Mouse (Mus musculus) gastrocnemius, postnatal 14 days (tissue): ENCODE measurements around the gene Trim44. TPM values are rescaled to one million over a fixed set of nuclear protein-coding genes. Genes with fewer than 3 reads are reported as not detected.

Source experiments
- DNase-seq: peaks from one replicate; pipeline ENCODE4 v3.0.0; 2021; ENCODE audit warnings: mixed read lengths
- intact Hi-C: fragments of 180-260 bp; cut with DNase I; formaldehyde crosslinking; loops from one replicate; pipeline ENCODE4 v1.15.1; 2025; ENCODE audit warnings: low total_unique reads
- long read RNA-seq, 2 experiments: library from polyadenylated mRNA; stranded (forward); transcript quantifications; one replicate each; pipeline ENCODE4 v2.0.0; 2021
- total RNA-seq, 2 experiments: library from RNA; stranded (reverse); gene quantifications; 2 replicates each; pipeline ENCODE4 v1.2.3; 2021

Trim44 gene
- 10 to 100 TPM; 15.7 to 19.8 TPM for total RNA-seq
- long read RNA-seq, experiment 1, partial matches to known transcripts: 1 of 17 reads
- long read RNA-seq, experiment 1, other reads (novel, unspliced or antisense): 16 of 17 reads
- long read RNA-seq, experiment 2, partial matches to known transcripts: 0 of 20 reads
- long read RNA-seq, experiment 2, other reads (novel, unspliced or antisense): 20 of 20 reads

GRCm38 (mm10) chr2:102407363-102408184, at the start of gene Trim44:
Trim44 (minus strand) TSS chr2:102407828.
- intact Hi-C loops: no loop called here
- DNase-seq: no peak

GRCm38 (mm10) chr2:102455126-102455525, 47.5 kb upstream of the Trim44 start:
- no peak for DNase-seq
- intact Hi-C loops: loop anchor here (10.0 kb wide), 1 partner anchor 420 kb away; no protein-coding TSS in a partner anchor

GRCm38 (mm10) chr2:102453447-102453846, 45.8 kb upstream of the Trim44 start:
- intact Hi-C loops: loop anchor here (2.0 to 10.0 kb wide), 3 partner anchors 365 to 546 kb away; no protein-coding TSS in a partner anchor
- no peak for DNase-seq

GRCm38 (mm10) chr2:102451671-102452549, 44.3 kb upstream of the Trim44 start, which contains the start of gene Fjx1:
Fjx1 (minus strand) TSS chr2:102452499.
- intact Hi-C loops: loop anchor here (2.0 to 10.0 kb wide), 3 partner anchors 363 to 545 kb away; no protein-coding TSS in a partner anchor
- peak; percentile 37 for DNase-seq

GRCm38 (mm10) chr2:102450761-102451670, 43.4 kb upstream of the Trim44 start:
- peak; percentile 30 for DNase-seq

GRCm38 (mm10) chr2:102450248-102450760, 42.7 kb upstream of the Trim44 start:
- intact Hi-C loops: loop anchor here (5.0 to 10.0 kb wide), 2 partner anchors 416 to 543 kb away; no protein-coding TSS in a partner anchor
- DNase-seq: peak; percentile 64

More at GRCm38 (mm10) chr2:102450761-102451670, 43.4 kb upstream of the Trim44 start:
- intact Hi-C loops: loop anchor here (5.0 to 10.0 kb wide), 2 partner anchors 416 to 544 kb away; no protein-coding TSS in a partner anchor

- intact Hi-C loops: loop anchor here (5.0 to 10.0 kb wide), 2 partner anchors 415 to 542 kb away; no protein-coding TSS in a partner anchor
- DNase-seq: peak; percentile 22
These were observed 42.1 kb upstream of the Trim44 start for GRCm38 (mm10) chr2:102449630-102450247.

- intact Hi-C loops: no loop called here
- DNase-seq: no peak
These were observed 41.4 kb upstream of the Trim44 start for GRCm38 (mm10) chr2:102449056-102449455.

GRCm38 (mm10) chr2:102447831-102448230, 40.2 kb upstream of the Trim44 start:
- intact Hi-C loops: no loop called here

GRCm38 (mm10) chr2:102446851-102447250, 39.2 kb upstream of the Trim44 start:
- intact Hi-C loops: no loop called here
- DNase-seq: no peak

More at GRCm38 (mm10) chr2:102447831-102448230, 40.2 kb upstream of the Trim44 start:
- DNase-seq: no peak

- no peak for DNase-seq
These were observed 29.9 kb upstream of the Trim44 start for GRCm38 (mm10) chr2:102437357-102438030.

GRCm38 (mm10) chr2:102433879-102434278, 26.3 kb upstream of the Trim44 start:
- intact Hi-C loops: no loop called here
- DNase-seq: no peak

More at GRCm38 (mm10) chr2:102437357-102438030, 29.9 kb upstream of the Trim44 start:
- intact Hi-C loops: no loop called here

GRCm38 (mm10) chr2:102431084-102431483, 23.5 kb upstream of the Trim44 start:
- DNase-seq: no peak
- intact Hi-C loops: no loop called here

- no peak for DNase-seq
- intact Hi-C loops: no loop called here
These were observed 20.3 kb upstream of the Trim44 start for GRCm38 (mm10) chr2:102427974-102428373.

GRCm38 (mm10) chr2:102426434-102426833, 18.8 kb upstream of the Trim44 start:
- intact Hi-C loops: no loop called here
- no peak for DNase-seq

- peak; percentile 24 for DNase-seq
- intact Hi-C loops: no loop called here
These were observed 8.6 kb upstream of the Trim44 start for GRCm38 (mm10) chr2:102416149-102416743.

- DNase-seq: no peak
- intact Hi-C loops: no loop called here
These were observed 5.1 kb upstream of the Trim44 start for GRCm38 (mm10) chr2:102412738-102413137.
